Mouse (Mus musculus) kidney, embryonic 14.5 days (tissue): Measurements from ENCODE around the gene Pdlim7. TPM values are rescaled to one million over a fixed set of nuclear protein-coding genes. Genes with fewer than 3 reads are reported as not detected.

ENCODE experiments used
- ATAC-seq: fragments of 200-750 bp; cut with Nextera tagmentation; 2 replicates; pipeline ENCODE4 v1.8.0; 2017; ENCODE audit warnings: moderate number of reproducible peaks, mild to moderate bottlenecking, moderate TSS enrichment, moderate library complexity; ENCODE audit not compliant: low FRiP score, low TSS enrichment
- H3K27ac ChIP-seq: fragments of 300-500 bp; sonication (generic); 2 replicates; pipeline ENCODE4 v1.5.1; 2014; ENCODE audit warnings: low read depth, mild to moderate bottlenecking, low read length, moderate library complexity, mixed read lengths
- H3K27me3 ChIP-seq: fragments of 300-500 bp; sonication (generic); 2 replicates; pipeline ENCODE4 v1.6.1; 2014; ENCODE audit warnings: mild to moderate bottlenecking, low read length; ENCODE audit not compliant: control insufficient read depth, insufficient read depth
- H3K36me3 ChIP-seq: fragments of 300-500 bp; sonication (generic); 2 replicates; pipeline ENCODE4 v1.6.1; 2014; ENCODE audit warnings: low read length, mixed read lengths; ENCODE audit not compliant: control insufficient read depth, insufficient read depth
- H3K4me1 ChIP-seq: fragments of 300-500 bp; sonication (generic); 2 replicates; pipeline ENCODE4 v1.6.1; 2014; ENCODE audit warnings: low read length, mixed read lengths; ENCODE audit not compliant: control insufficient read depth, insufficient read depth
- H3K4me2 ChIP-seq: fragments of 300-500 bp; sonication (generic); replicated peaks from 2 replicates; pipeline ENCODE4 v1.6.1; 2014; ENCODE audit warnings: low read depth, mild to moderate bottlenecking, low read length
- H3K4me3 ChIP-seq: fragments of 300-500 bp; sonication (generic); 2 replicates; pipeline ENCODE4 v1.5.1; 2014; ENCODE audit warnings: mild to moderate bottlenecking, low read length
- H3K9ac ChIP-seq: fragments of 300-500 bp; sonication (generic); 2 replicates; pipeline ENCODE4 v1.6.1; 2014; ENCODE audit warnings: low read depth, mild to moderate bottlenecking, low read length, moderate library complexity
- H3K9me3 ChIP-seq: fragments of 300-500 bp; sonication (generic); 2 replicates; pipeline ENCODE4 v1.6.1; 2016; ENCODE audit warnings: low read length; ENCODE audit not compliant: control insufficient read depth
- WGBS: fragments of 180-500 bp; shearing (Covaris S2); extraction: QIAGEN DNeasy Blood & Tissue Kit; methylation state at CpG from one replicate; pipeline ENCODE4 v1.1.7; 2014; 5-methylcytosine and 5-hydroxymethylcytosine counted together
- polyA plus RNA-seq: library from polyadenylated mRNA; unstranded; fragments of >200 nt; fragmentation: Nextera tagmentation; extraction: Ambion mirVana; gene quantifications from 2 replicates; pipeline ENCODE4 v1.2.1, GENCODE M21; 2014

The Pdlim7 gene
- polyA plus RNA-seq, 1 experiment from 2014 or later: 141 TPM

GRCm38 (mm10) chr13:55500575-55500974, 12.9 kb downstream of the Pdlim7 start:
- H3K36me3 ChIP-seq: peaks cover 66% of the 10 kb centered on the region
- H3K9me3 ChIP-seq: no peaks in the 10 kb centered on the region
- 78% methylated on average over 10 of the region's 10 CpGs for WGBS
- no peak for ATAC-seq
- H3K27ac ChIP-seq: no peak overlapping the region
- H3K27me3 ChIP-seq: no peaks in the 10 kb centered on the region
- H3K4me1 ChIP-seq: no peaks in the 10 kb centered on the region
- H3K9ac ChIP-seq: no peak overlapping the region
- H3K4me2 ChIP-seq: no peak overlapping the region
- H3K4me3 ChIP-seq: no peak overlapping the region

GRCm38 (mm10) chr13:55498906-55499305, 14.6 kb downstream of the Pdlim7 start:
- WGBS: 65% methylated on average over 11 of the region's 11 CpGs
- peaks cover 49% of the 10 kb centered on the region for H3K36me3 ChIP-seq

DNA sequence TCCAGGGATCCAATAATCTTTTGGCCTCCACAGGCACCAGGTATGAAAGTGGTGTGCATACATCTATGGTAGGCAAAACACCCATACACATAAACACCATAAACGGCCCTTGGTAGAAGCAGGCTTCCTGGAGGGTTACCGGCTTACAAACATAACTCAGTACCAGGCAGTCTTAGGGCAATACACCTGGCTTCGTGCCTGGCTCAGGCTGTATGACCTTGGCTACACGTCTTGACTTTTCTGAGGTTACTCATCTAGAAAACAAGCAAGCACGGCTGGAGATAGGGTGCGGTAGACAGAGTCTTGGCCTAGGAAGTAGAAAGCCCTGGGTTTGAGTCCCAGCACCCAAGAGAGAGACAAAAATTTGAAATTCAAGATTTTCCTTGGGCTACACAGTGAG, 16.8 kb downstream of the Pdlim7 start:
- H3K4me1 ChIP-seq: peaks cover 6% of the 10 kb centered on the region; the same call in 1 of the 2 replicates
- no peaks in the 10 kb centered on the region for H3K9me3 ChIP-seq
- H3K27ac ChIP-seq: no peak overlapping the region
- H3K4me2 ChIP-seq: no peak overlapping the region
- no peaks in the 10 kb centered on the region for H3K27me3 ChIP-seq
- H3K9ac ChIP-seq: no peak overlapping the region
- no peak overlapping the region for H3K4me3 ChIP-seq
- H3K36me3 ChIP-seq: peaks cover 29% of the 10 kb centered on the region; the same call in 1 of the 2 replicates
- no peak for ATAC-seq
- 82% methylated on average over 6 of the region's 6 CpGs for WGBS

More at GRCm38 (mm10) chr13:55498906-55499305, 14.6 kb downstream of the Pdlim7 start:
- Histone ChIP-seq H3K4me1 (peaks cover 6% of the 10 kb centered on the region; the same call in 1 of the 2 replicates), H3K27ac (no peak overlapping the region), H3K27me3 (no peaks in the 10 kb centered on the region), H3K4me3 (no peak overlapping the region), H3K9ac (no peak overlapping the region), H3K9me3 (no peaks in the 10 kb centered on the region), H3K4me2 (no peak overlapping the region)
- ATAC-seq: no peak

- Histone ChIP-seq H3K9ac (no peak overlapping the region), H3K36me3 (peaks cover 22% of the 10 kb centered on the region; the same call in 1 of the 2 replicates), H3K27ac (no peak overlapping the region), H3K27me3 (no peaks in the 10 kb centered on the region), H3K4me3 (no peak overlapping the region), H3K4me2 (no peak overlapping the region), H3K9me3 (no peaks in the 10 kb centered on the region), H3K4me1 (peaks cover 6% of the 10 kb centered on the region; the same call in 1 of the 2 replicates)
- 41% methylated on average over 4 of the region's 4 CpGs for WGBS
- no peak for ATAC-seq
These were observed 17.8 kb downstream of the Pdlim7 start for GRCm38 (mm10) chr13:55495702-55496101.

- H3K4me2 ChIP-seq: no peak overlapping the region
- 0 out of 2 replicates have a peak, but pooled peaks have one; percentile 21 for ATAC-seq
These were observed 18.4 kb downstream of the Pdlim7 start for GRCm38 (mm10) chr13:55494883-55495621.

GRCm38 (mm10) chr13:55494257-55494656, 19.2 kb downstream of the Pdlim7 start:
- Histone ChIP-seq H3K4me3 (no peak overlapping the region), H3K9ac (no peak overlapping the region), H3K9me3 (no peaks in the 10 kb centered on the region), H3K27me3 (no peaks in the 10 kb centered on the region), H3K4me2 (no peak overlapping the region), H3K27ac (no peak overlapping the region), H3K36me3 (peaks cover 15% of the 10 kb centered on the region; the same call in 1 of the 2 replicates), H3K4me1 (peaks cover 6% of the 10 kb centered on the region; the same call in 1 of the 2 replicates)
- 17% methylated on average over 2 of the region's 2 CpGs for WGBS
- no peak for ATAC-seq

More at GRCm38 (mm10) chr13:55494883-55495621, 18.4 kb downstream of the Pdlim7 start:
- no peaks in the 10 kb centered on the region for H3K9me3 ChIP-seq
- H3K9ac ChIP-seq: no peak overlapping the region
- WGBS: 28% methylated on average over 18 of the region's 18 CpGs
- H3K36me3 ChIP-seq: peaks cover 17% of the 10 kb centered on the region; the same call in 1 of the 2 replicates
- H3K4me1 ChIP-seq: peaks cover 6% of the 10 kb centered on the region; the same call in 1 of the 2 replicates
- no peak overlapping the region for H3K27ac ChIP-seq
- H3K27me3 ChIP-seq: no peaks in the 10 kb centered on the region
- no peak overlapping the region for H3K4me3 ChIP-seq

GRCm38 (mm10) chr13:55487578-55488498, 25.6 kb downstream of the Pdlim7 start, which contains the start of gene Dbn1:
Gene Dbn1, minus strand, starts transcription at chr13:55488111.
- 1% methylated on average over 41 of the region's 83 CpGs for WGBS
- H3K4me3 ChIP-seq: peak within 1 kb of the TSS; percentile 86

GRCm38 (mm10) chr13:55486916-55487577, 26.4 kb downstream of the Pdlim7 start:
- Histone ChIP-seq H3K4me1 (peaks cover 39% of the 10 kb centered on the region), H3K27me3 (no peaks in the 10 kb centered on the region), H3K9ac (peak overlapping the region; percentile 90), H3K9me3 (no peaks in the 10 kb centered on the region), H3K27ac (peak overlapping the region; percentile 95), H3K4me3 (peak overlapping the region; percentile 86), H3K4me2 (peak overlapping the region; percentile 93), H3K36me3 (peaks cover 7% of the 10 kb centered on the region)
- ATAC-seq: peak; percentile 69
- under 1% methylated on average over 25 of the region's 29 CpGs for WGBS

More at GRCm38 (mm10) chr13:55487578-55488498, 25.6 kb downstream of the Pdlim7 start, which contains the start of gene Dbn1:
- Histone ChIP-seq H3K27ac (peak within 1 kb of the TSS; percentile 95), H3K9me3 (no peaks in the 10 kb centered on the region), H3K4me2 (peak within 1 kb of the TSS; percentile 93), H3K9ac (peak within 1 kb of the TSS; percentile 90), H3K27me3 (no peaks in the 10 kb centered on the region), H3K4me1 (peaks cover 39% of the 10 kb centered on the region), H3K36me3 (no peaks in the 10 kb centered on the region; the same call in 1 of the 2 replicates)
- peak; percentile 85 for ATAC-seq
